Mouse (Mus musculus) thymus, adult 2 months (tissue): Measurements from ENCODE around the gene ccdc198. TPM values are rescaled to one million over a fixed set of nuclear protein-coding genes. Genes with fewer than 3 reads are reported as not detected.
"Not testable (repeated sequence)": the region's sequence is repeated elsewhere in the genome, so short reads cannot be mapped to it uniquely, and the experiment has no call there.

Experiments
- DNase-seq: peaks from one replicate; pipeline ENCODE4 v3.0.0; 2021
- H3K27ac ChIP-seq: fragments of 200-500 bp; 2 replicates; pipeline ENCODE4 v1.5.1; 2012; ENCODE audit warnings: low read length, control low read depth; ENCODE audit not compliant: control insufficient read depth, insufficient read depth
- H3K27me3 ChIP-seq: fragments of 200-500 bp; 2 replicates; pipeline ENCODE4 v1.6.1; 2012; ENCODE audit warnings: mild to moderate bottlenecking, low read length, moderate library complexity, mixed read lengths; ENCODE audit not compliant: control insufficient read depth, insufficient read depth
- H3K36me3 ChIP-seq: fragments of 200-500 bp; 2 replicates; pipeline ENCODE4 v1.6.1; 2012; ENCODE audit warnings: mild to moderate bottlenecking, low read length, moderate library complexity; ENCODE audit not compliant: control insufficient read depth, insufficient read depth
- H3K4me1 ChIP-seq: fragments of 200-500 bp; replicated peaks from 2 replicates; pipeline ENCODE4 v1.6.1; 2012; ENCODE audit warnings: low read length; ENCODE audit not compliant: control insufficient read depth, insufficient read depth
- H3K4me3 ChIP-seq: fragments of 200-500 bp; 2 replicates; pipeline ENCODE4 v1.5.1; 2012; ENCODE audit warnings: mild to moderate bottlenecking, low read length, control low read depth, moderate library complexity; ENCODE audit not compliant: control insufficient read depth, insufficient read depth
- CTCF ChIP-seq: fragments of 200-500 bp; IDR thresholded peaks from 2 replicates; pipeline ENCODE4 v1.5.1; 2012; ENCODE audit warnings: mild to moderate bottlenecking, control low read depth, low read length, moderate library complexity, borderline replicate concordance; ENCODE audit not compliant: control insufficient read depth, poor library complexity, insufficient read depth; ENCODE audit errors: extremely low read depth
- POLR2A ChIP-seq: fragments of 200-500 bp; IDR thresholded peaks from 2 replicates; pipeline ENCODE4 v1.6.1; 2012; ENCODE audit warnings: mild to moderate bottlenecking, low read length, control low read depth, moderate library complexity; ENCODE audit not compliant: control insufficient read depth, poor library complexity, insufficient read depth; ENCODE audit errors: extremely low read depth
- WGBS: fragments of 180-500 bp; shearing (Covaris S2); methylation state at CpG from one replicate; pipeline ENCODE4 v1.1.7; 2018; 5-methylcytosine and 5-hydroxymethylcytosine counted together
- polyA plus RNA-seq: library from polyadenylated mRNA; depleted of rRNA; stranded (reverse); fragments of >200 nt; gene quantifications from 2 replicates; pipeline ENCODE4 v1.2.3, GENCODE M21; 2012; rRNA removed

The ccdc198 gene
- not detected in 2 replicates for polyA plus RNA-seq

DNA sequence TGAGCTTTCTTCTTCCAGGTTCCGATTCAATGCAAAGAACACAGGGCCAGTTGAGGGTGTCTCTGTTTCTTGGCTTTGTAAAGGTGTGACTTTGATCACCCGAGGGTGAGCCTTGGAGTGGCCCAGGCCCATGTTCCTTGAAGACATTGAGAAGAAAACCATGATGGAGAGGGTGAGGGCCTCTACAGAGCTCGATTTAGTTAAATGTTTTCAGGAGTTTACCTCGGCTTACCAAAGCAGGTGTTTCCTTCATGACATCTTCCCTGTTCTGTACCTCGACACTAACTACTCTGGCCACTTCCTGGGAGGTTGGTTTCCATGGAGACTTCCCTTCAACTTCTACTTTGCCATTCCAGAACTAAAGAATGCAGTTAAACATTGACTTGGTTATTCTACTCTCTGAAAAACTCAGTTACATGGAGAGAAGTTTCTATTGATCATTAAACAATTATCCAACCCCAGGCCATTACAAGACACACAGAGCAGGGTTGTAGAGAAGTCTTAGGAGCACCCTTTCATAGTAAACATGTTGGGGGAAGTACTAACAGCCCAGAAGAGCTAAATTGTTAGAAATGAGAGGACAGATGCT is at the start of gene ccdc198:
ccdc198 (minus strand) TSS at position 349 of the 589 bp plus-strand sequence.
- Histone ChIP-seq H3K4me3 (no peak within 1 kb of the TSS), H3K4me1 (no peaks in the 10 kb centered on the region), H3K27ac (no peak within 1 kb of the TSS), H3K27me3 (no peaks in the 10 kb centered on the region), H3K36me3 (no peaks in the 10 kb centered on the region)
- TF ChIP-seq POLR2A (no peak), CTCF (no peak)
- WGBS, result 41% methylated on average over 5 of the region's 5 CpGs
- no peak for DNase-seq

DNA sequence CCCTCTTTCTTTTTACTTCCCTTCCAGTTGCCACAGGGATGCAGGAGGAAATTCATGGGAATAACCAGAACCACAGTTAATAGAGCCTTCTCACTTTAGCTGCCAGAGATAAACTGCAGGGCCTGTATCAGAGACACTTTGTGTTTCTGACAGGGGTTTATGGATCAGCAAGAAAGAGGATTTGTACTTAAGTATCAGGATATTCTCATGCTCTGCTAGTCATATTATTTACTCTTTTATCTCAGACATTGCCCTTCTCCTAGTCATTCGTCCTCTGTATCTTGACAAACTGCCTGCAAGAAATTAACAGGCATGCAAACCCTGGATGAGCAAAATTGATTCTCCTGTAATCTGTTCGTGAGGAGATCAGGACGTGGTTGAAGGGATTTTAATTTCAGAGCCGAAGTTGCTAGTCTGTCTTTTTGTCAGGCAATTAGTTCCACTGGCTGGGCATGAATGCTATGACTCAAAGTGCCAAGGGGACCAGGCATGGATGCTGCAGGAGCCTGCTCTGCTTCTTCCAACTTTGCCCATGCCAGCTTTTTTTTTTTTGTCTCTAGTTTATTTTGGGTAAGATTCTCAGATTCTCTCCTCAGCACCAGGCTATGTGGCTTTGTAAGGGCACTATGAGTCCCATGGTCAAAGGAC is 48.7 kb upstream of the ccdc198 start:
- H3K36me3 ChIP-seq, result no peaks in the 10 kb centered on the region

DNA sequence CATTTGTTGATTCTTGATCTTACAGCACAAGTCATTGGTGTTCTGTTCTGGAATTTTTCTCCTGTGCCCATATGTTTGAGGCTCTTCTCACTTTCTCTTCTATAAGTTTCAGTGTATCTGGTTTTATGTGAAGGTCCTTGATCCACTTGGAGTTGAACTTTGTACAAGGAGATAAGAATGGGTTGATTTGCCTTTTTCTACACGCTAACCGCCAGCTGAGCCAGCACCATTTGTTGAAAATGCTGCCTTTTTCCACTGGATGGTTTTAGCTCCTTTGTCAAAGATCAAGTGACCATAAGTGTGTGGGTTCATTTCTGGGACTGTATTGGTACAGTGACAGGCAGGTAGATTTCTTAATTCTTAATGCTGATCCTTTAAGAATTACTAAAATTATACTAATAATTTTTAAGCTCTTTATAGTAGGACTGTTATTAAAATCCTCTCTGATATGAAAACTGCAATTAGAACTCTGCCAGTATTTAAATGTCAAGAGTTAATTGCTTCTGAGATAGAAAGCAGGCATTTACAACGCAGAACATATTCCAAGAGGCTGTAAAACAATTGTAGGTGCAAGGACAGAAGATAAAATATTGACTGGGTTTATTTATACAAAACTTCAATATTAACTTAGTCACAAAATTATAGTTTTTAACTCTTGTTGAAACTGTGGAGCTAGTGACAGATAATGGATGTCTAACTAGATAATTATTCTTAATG is 44.9 kb upstream of the ccdc198 start:
- Histone ChIP-seq H3K27me3 (no peaks in the 10 kb centered on the region), H3K4me3 (no peak overlapping the region), H3K4me1 (no peaks in the 10 kb centered on the region), H3K36me3 (no peaks in the 10 kb centered on the region), H3K27ac (no peak overlapping the region)
- no peak for DNase-seq
- TF ChIP-seq CTCF, result no peak
- WGBS, result 92% methylated on average over 3 of the region's 3 CpGs

More for the DNA sequence above, 48.7 kb upstream of the ccdc198 start:
- no peak for TF ChIP-seq CTCF
- Histone ChIP-seq H3K27ac (no peak overlapping the region), H3K4me1 (no peaks in the 10 kb centered on the region), H3K4me3 (no peak overlapping the region), H3K27me3 (no peaks in the 10 kb centered on the region)
- DNase-seq, result no peak
- 92% methylated on average over 4 of the region's 4 CpGs for WGBS

DNA sequence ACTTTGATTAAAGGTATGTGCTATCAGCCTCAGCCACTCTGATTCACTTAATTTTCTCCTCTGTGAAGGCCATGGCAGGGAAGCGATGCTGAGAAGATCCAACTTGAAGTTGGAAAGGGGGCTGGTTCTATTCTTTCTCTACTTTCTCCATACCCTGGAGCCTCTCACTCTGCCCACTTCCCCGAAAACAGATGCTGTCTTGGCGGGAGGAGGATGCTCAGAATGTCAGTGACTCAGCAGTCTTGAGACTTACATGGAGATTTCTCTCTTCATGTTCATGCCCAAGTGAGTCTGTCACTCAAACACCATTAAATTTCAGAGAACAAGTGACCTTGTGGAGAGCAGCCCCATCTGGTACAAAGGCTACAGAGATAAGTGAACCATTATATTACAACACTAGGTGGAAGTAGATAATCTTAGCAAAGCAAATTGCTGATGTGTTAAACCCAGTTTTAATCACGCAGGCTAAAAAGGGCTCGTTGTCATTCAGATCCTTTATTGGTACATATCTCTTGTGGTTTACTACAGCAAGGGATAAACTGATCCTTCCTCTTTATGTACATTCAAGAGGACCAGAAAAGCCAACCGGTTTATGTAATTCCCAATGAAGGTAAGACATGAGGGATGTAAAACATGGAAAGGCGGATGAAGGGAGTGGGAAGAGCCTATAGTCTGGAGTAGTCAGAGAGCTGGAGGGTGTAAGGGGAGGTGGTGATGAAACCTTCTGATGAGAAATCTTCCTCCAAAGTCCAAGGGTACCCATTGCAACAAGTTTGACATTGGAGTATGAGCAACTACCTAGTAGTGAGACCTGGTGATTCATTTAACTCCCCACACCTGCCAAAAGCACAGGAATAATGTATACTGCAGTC is 38.7 kb upstream of the ccdc198 start:
- no peak for DNase-seq

DNA sequence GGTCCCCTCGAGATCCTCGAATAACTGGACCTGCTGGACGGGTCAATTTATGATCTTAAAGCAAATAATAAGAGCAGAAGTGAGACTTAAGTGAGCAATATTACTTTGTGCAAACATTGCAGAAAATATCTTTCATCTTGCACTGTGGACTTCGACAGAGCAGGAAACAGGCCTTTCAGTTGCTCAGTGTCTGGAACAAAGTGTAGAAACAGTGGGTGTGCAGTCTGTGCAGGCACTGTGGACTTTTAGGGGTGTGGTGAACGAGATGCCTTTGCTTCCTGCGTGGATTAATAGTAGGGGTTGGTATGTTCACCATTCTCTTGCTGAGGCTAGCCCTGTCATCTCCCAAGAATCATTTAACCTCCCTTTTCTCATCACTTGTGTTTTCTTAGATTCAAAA is 33.6 kb upstream of the ccdc198 start:
- no peak for TF ChIP-seq CTCF
- TF ChIP-seq POLR2A, result no peak
- Histone ChIP-seq H3K4me1 (no peaks in the 10 kb centered on the region), H3K27me3 (no peaks in the 10 kb centered on the region), H3K36me3 (no peaks in the 10 kb centered on the region), H3K4me3 (no peak overlapping the region), H3K27ac (no peak overlapping the region)
- 78% methylated on average over 6 of the region's 6 CpGs for WGBS
- no peak for DNase-seq

More for the DNA sequence above, 38.7 kb upstream of the ccdc198 start:
- Histone ChIP-seq H3K4me3 (no peak overlapping the region), H3K36me3 (no peaks in the 10 kb centered on the region), H3K4me1 (no peaks in the 10 kb centered on the region), H3K27ac (no peak overlapping the region), H3K27me3 (no peaks in the 10 kb centered on the region)
- TF ChIP-seq CTCF (no peak), POLR2A (no peak)
- 82% methylated on average over 7 of the region's 7 CpGs for WGBS

- WGBS, result 73% methylated on average over 9 of the region's 9 CpGs
- not testable (repeated sequence) for H3K27me3 ChIP-seq, H3K27ac ChIP-seq, H3K4me3 ChIP-seq, H3K36me3 ChIP-seq, H3K4me1 ChIP-seq, DNase-seq
These were observed 33.2 kb upstream of the ccdc198 start for GRCm38 (mm10) chr14:49278479-49278878.
